Mouse (Mus musculus): Measurements from ENCODE around the gene Paqr9. TPM values are rescaled to one million over a fixed set of nuclear protein-coding genes. Genes with fewer than 3 reads are reported as not detected.

Gene Paqr9
- total RNA-seq, 2 experiments from 2014 or later = 4.5 to 4.8 TPM

GRCm38 (mm10) chr9:95570604-95571003 lies 11.1 kb downstream of the Paqr9 start:
- intact Hi-C loops (cut with DNase I; ENCODE audit: low total_unique reads) = no loop called here
- DNase-seq = no peak

- intact Hi-C loops (cut with DNase I; ENCODE audit: low total_unique reads) = no loop called here
These were observed 12.0 kb downstream of the Paqr9 start for GRCm38 (mm10) chr9:95571494-95571893.

GRCm38 (mm10) chr9:95572558-95572957 lies 13.1 kb downstream of the Paqr9 start:
- intact Hi-C loops (cut with DNase I; ENCODE audit: low total_unique reads) = no loop called here
- no peak for DNase-seq

More at GRCm38 (mm10) chr9:95571494-95571893, 12.0 kb downstream of the Paqr9 start:
- no peak for DNase-seq

- DNase-seq = no peak
- intact Hi-C loops (cut with DNase I; ENCODE audit: low total_unique reads) = no loop called here
These were observed 14.7 kb downstream of the Paqr9 start for GRCm38 (mm10) chr9:95574116-95574515.

GRCm38 (mm10) chr9:95577502-95577901 lies 18.0 kb downstream of the Paqr9 start:
- intact Hi-C loops (cut with DNase I; ENCODE audit: low total_unique reads) = no loop called here
- DNase-seq = no peak

- intact Hi-C loops (cut with DNase I; ENCODE audit: low total_unique reads) = no loop called here
- DNase-seq = no peak
These were observed 19.0 kb downstream of the Paqr9 start for GRCm38 (mm10) chr9:95578366-95578895.

GRCm38 (mm10) chr9:95581021-95581757 lies 21.7 kb downstream of the Paqr9 start:
- no peak for DNase-seq
- intact Hi-C loops (cut with DNase I; ENCODE audit: low total_unique reads) = no loop called here

- intact Hi-C loops (cut with DNase I; ENCODE audit: low total_unique reads) = no loop called here
- DNase-seq = no peak
These were observed 22.5 kb downstream of the Paqr9 start for GRCm38 (mm10) chr9:95581758-95582515.

GRCm38 (mm10) chr9:95582555-95582954 lies 23.1 kb downstream of the Paqr9 start:
- DNase-seq = no peak
- intact Hi-C loops (cut with DNase I; ENCODE audit: low total_unique reads) = no loop called here

GRCm38 (mm10) chr9:95586046-95586445 lies 26.6 kb downstream of the Paqr9 start:
- intact Hi-C loops (cut with DNase I; ENCODE audit: low total_unique reads) = no loop called here

GRCm38 (mm10) chr9:95588070-95588469 lies 28.6 kb downstream of the Paqr9 start:
- DNase-seq = no peak
- intact Hi-C loops (cut with DNase I; ENCODE audit: low total_unique reads) = no loop called here

More at GRCm38 (mm10) chr9:95586046-95586445, 26.6 kb downstream of the Paqr9 start:
- no peak for DNase-seq

GRCm38 (mm10) chr9:95594291-95594690 lies 34.8 kb downstream of the Paqr9 start:
- intact Hi-C loops (cut with DNase I; ENCODE audit: low total_unique reads) = no loop called here
- no peak for DNase-seq

- no peak for DNase-seq
- intact Hi-C loops (cut with DNase I; ENCODE audit: low total_unique reads) = no loop called here
These were observed 38.2 kb downstream of the Paqr9 start for GRCm38 (mm10) chr9:95597466-95598178.

- no peak for DNase-seq
- intact Hi-C loops (cut with DNase I; ENCODE audit: low total_unique reads) = no loop called here
These were observed 38.8 kb downstream of the Paqr9 start for GRCm38 (mm10) chr9:95598179-95598721.

- intact Hi-C loops (cut with DNase I; ENCODE audit: low total_unique reads) = no loop called here
- DNase-seq = no peak
These were observed 39.9 kb downstream of the Paqr9 start for GRCm38 (mm10) chr9:95599399-95599798.

GRCm38 (mm10) chr9:95602849-95603248 lies 43.4 kb downstream of the Paqr9 start:
- intact Hi-C loops (cut with DNase I; ENCODE audit: low total_unique reads) = no loop called here
- DNase-seq = no peak

- intact Hi-C loops (cut with DNase I; ENCODE audit: low total_unique reads) = no loop called here
- no peak for DNase-seq
These were observed 43.9 kb downstream of the Paqr9 start for GRCm38 (mm10) chr9:95603316-95603715.

- DNase-seq = no peak
- intact Hi-C loops (cut with DNase I; ENCODE audit: low total_unique reads) = no loop called here
These were observed 47.7 kb downstream of the Paqr9 start for GRCm38 (mm10) chr9:95607196-95607595.

GRCm38 (mm10) chr9:95612246-95612768 lies 52.9 kb downstream of the Paqr9 start:
- intact Hi-C loops (cut with DNase I; ENCODE audit: low total_unique reads) = no loop called here
- DNase-seq = no peak

Measured in gastrocnemius, postnatal 14 days (tissue).